Mouse (Mus musculus): ENCODE measurements around the gene Nav2. TPM values are rescaled to one million over a fixed set of nuclear protein-coding genes. Genes with fewer than 3 reads are reported as not detected.
A peak's percentile ranks its signal among the peaks of the same experiment; 100 is the strongest.

Nav2 gene
- polyA plus RNA-seq, 1 experiment from 2014 or later = 22.2 TPM

DNA sequence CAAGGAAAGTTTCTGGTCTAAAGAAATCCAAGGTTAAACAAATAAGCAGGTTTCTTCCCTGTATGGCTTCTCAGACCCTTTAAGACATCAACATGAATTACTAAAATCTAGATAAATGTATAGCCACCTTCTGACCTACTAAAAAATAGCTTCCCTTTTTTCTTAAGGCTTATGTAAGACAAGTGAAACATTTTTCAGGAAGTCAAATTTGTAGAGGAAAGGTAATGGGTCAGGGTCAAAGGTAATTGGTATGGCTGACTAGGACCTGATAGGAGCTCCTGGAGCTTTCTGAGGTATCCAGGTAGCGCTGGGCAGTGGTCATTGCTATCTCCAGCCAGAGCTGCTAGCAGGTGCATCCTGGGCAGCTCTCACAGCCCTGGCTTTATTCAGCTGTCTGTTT is 162.1 kb downstream of the Nav2 start:
- WGBS = 50% methylated on average over 1 of the region's 1 CpGs
- no peaks in the 10 kb centered on the region for H3K36me3 ChIP-seq
- no peak for ATAC-seq
- no peaks in the 10 kb centered on the region for H3K27me3 ChIP-seq
- no peaks in the 10 kb centered on the region for H3K9me3 ChIP-seq
- no peak overlapping the region for H3K4me2 ChIP-seq (replicated peaks)
- H3K27ac ChIP-seq = peak overlapping the region; percentile 82
- H3K4me1 ChIP-seq (replicated peaks) = peaks cover 89% of the 10 kb centered on the region
- H3K4me3 ChIP-seq (replicated peaks) = no peak overlapping the region
- no peak overlapping the region for H3K9ac ChIP-seq (replicated peaks)

DNA sequence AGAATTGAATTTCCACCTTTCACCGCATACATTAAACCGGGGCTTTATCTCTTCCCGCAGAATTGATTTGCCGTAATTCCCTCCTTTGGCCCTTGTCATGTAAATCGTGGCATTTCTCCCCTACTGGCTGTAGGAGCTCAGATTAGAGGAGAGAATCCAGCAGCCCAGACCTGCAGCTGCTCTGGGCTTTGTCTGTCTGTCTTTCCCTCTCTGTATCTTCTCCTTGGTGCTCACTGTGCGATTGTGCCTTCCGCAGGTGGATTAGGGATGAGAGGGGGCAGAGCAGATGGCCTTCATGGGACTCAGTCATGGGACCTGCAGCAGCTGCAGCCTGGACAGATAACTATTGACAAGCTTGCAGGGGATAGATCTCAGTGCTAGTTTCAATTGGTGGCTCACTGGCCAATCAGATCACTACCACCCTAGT is 162.6 kb downstream of the Nav2 start:
- no peak overlapping the region for H3K4me3 ChIP-seq (replicated peaks)
- peaks cover 89% of the 10 kb centered on the region for H3K4me1 ChIP-seq (replicated peaks)
- H3K27me3 ChIP-seq = no peaks in the 10 kb centered on the region
- no peak overlapping the region for H3K9ac ChIP-seq (replicated peaks)
- no peaks in the 10 kb centered on the region for H3K36me3 ChIP-seq
- peak; percentile 69 for ATAC-seq
- H3K9me3 ChIP-seq = no peaks in the 10 kb centered on the region
- WGBS = 4% methylated on average over 7 of the region's 7 CpGs
- H3K27ac ChIP-seq = peak overlapping the region; percentile 82
- H3K4me2 ChIP-seq (replicated peaks) = no peak overlapping the region

DNA sequence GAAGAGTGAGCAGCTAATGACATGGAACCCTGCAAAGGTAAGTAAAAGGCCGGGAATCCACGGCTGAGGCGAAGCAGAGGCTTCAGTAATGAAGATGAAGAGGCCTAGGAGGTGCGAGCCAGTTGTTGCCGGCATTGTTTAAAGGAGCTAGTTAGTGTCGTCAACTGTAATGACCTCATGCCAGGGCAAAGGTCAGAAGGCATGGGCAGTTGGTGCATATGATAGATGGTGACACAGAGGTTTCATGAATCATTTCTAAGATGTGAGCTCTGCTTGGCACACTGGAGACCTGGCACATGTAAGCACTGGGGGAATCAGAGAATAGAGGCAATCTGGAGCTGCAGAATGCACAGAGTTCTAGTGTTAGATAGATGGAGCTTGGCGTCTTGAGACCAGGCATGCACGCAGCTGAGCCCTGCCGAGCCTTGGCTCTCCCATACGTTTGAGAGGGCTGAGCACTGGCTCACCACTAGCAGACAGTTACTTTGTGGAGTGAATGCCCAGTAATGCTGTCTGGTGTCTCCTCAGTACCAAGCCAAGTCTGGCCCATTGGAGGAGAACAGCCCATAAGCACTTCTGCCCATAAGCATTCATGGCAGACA is 166.9 kb downstream of the Nav2 start:
- Histone ChIP-seq H3K36me3 (no peaks in the 10 kb centered on the region), H3K27ac (peak overlapping the region; percentile 42; the same call in 1 of the 2 replicates), H3K4me3 (replicated peaks) (no peak overlapping the region), H3K27me3 (no peaks in the 10 kb centered on the region), H3K4me1 (replicated peaks) (peaks cover 81% of the 10 kb centered on the region), H3K4me2 (replicated peaks) (no peak overlapping the region), H3K9me3 (no peaks in the 10 kb centered on the region), H3K9ac (replicated peaks) (no peak overlapping the region)
- ATAC-seq = no peak
- whole genome bisulfite sequencing = 65% methylated on average over 10 of the region's 10 CpGs

DNA sequence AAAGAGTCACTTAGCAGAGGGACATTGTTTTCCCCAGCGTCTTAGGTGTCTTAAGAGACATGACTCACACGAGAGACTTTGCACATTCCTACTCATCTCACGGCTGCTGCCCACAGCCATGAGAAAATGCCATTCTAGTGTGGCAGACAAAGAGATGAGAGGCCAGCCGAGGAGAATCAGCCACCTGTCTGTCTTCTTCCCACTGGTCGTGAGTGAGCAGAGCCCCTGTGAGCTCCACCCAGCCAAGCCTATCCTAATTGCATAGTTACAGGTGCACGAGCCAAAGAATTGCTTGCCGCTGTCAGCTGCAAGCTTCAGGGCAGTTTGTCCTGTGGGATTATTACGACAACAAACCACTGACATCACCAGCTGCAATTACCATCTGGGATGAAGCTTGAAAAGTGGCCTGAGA is 167.8 kb downstream of the Nav2 start:
- WGBS = 26% methylated on average over 8 of the region's 8 CpGs
- Histone ChIP-seq H3K4me2 (replicated peaks) (no peak overlapping the region; the same call in 1 of the 2 replicates), H3K9me3 (no peaks in the 10 kb centered on the region), H3K27ac (peak overlapping the region; percentile 42), H3K27me3 (no peaks in the 10 kb centered on the region), H3K36me3 (no peaks in the 10 kb centered on the region), H3K9ac (replicated peaks) (no peak overlapping the region), H3K4me1 (replicated peaks) (peaks cover 74% of the 10 kb centered on the region), H3K4me3 (replicated peaks) (no peak overlapping the region)
- ATAC-seq = no peak

DNA sequence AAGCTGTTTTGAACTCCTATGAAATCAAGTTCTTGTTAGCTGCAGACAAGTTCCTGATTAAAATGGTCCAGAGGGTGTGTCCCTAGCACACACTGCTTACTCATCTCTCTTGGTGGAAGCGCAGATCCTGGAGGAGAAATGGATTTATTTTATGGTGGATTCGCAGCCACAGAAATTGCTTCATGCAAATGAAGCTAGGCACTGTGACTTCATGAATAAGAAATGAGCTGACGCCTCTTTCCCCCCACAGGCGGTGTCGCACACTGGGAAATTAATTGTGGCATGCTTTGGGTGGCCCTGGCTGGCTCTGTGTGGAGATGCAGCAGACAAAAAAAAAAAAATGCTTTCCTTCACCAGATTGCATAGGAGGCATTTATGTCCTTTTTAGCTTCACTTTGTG is 170.4 kb downstream of the Nav2 start:
- no peak for ATAC-seq
- Histone ChIP-seq H3K9me3 (no peaks in the 10 kb centered on the region), H3K27me3 (no peaks in the 10 kb centered on the region), H3K27ac (peak overlapping the region; percentile 57; the same call in 1 of the 2 replicates), H3K4me2 (replicated peaks) (no peak overlapping the region), H3K4me3 (replicated peaks) (no peak overlapping the region), H3K4me1 (replicated peaks) (peaks cover 76% of the 10 kb centered on the region), H3K36me3 (no peaks in the 10 kb centered on the region), H3K9ac (replicated peaks) (no peak overlapping the region)
- WGBS = 22% methylated on average over 5 of the region's 5 CpGs

DNA sequence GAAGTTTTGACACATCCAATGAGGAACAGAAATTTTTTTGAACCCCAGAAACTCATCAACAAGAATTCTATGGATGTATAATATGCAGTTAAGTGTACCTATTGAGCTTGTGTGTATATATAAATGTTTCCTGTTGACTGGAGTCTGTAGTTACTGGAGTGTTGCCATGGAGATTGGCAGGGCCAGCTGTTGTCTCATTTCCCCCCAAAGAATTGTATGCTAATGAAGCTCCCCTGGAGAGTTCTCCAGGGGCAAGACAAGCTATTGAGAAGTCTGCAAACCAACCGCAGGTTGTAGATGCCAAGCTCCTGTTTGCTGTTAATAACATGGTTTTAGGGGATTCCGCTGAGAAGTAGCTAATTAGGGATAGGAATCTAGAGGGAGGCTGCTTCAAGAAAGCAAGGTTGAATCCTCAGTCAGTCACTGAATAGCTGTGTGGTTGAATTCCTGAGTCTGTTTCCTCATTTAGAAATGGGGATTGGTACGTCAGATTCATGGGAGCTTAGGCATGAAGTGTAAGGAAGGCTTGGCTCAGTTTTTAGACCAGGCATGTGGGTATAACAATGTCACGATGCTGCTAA is 174.2 kb downstream of the Nav2 start:
- H3K9ac ChIP-seq (replicated peaks) = no peak overlapping the region
- H3K27me3 ChIP-seq = no peaks in the 10 kb centered on the region
- no peaks in the 10 kb centered on the region for H3K36me3 ChIP-seq
- 36% methylated on average over 4 of the region's 4 CpGs for WGBS
- H3K4me3 ChIP-seq (replicated peaks) = no peak overlapping the region
- ATAC-seq = no peak
- H3K4me2 ChIP-seq (replicated peaks) = no peak overlapping the region
- H3K27ac ChIP-seq = peak overlapping the region; percentile 45; the same call in 1 of the 2 replicates
- peaks cover 73% of the 10 kb centered on the region for H3K4me1 ChIP-seq (replicated peaks)
- H3K9me3 ChIP-seq = no peaks in the 10 kb centered on the region

DNA sequence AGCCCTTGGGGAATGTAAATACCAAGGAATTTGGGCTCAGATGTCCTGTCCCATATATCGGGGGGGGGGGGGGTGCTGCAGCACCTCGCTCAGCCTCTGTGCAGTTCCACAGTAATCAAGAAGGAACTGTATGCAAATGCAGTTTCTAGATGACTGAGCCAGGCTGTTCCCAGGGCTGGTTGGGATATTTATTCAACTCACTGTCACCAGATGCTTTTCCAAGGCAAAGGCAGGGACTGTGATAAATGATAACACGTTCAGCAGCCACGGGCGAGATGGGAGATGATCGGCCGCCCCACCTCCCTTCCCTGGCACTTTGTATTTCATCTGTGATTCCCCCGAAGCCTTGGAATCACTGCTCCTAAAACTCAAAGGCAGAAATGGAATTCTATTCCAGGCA is 176.3 kb downstream of the Nav2 start:
- Histone ChIP-seq H3K9me3 (no peaks in the 10 kb centered on the region), H3K4me3 (replicated peaks) (no peak overlapping the region), H3K27me3 (0 out of 2 replicates have a peak, but pooled peaks cover 6% of the 10 kb centered on the region), H3K36me3 (no peaks in the 10 kb centered on the region), H3K4me2 (replicated peaks) (no peak overlapping the region), H3K9ac (replicated peaks) (no peak overlapping the region), H3K4me1 (replicated peaks) (peaks cover 63% of the 10 kb centered on the region), H3K27ac (peak overlapping the region; percentile 61)
- WGBS = 28% methylated on average over 8 of the region's 8 CpGs
- ATAC-seq = peak; percentile 18; the same call in 1 of the 2 replicates

DNA sequence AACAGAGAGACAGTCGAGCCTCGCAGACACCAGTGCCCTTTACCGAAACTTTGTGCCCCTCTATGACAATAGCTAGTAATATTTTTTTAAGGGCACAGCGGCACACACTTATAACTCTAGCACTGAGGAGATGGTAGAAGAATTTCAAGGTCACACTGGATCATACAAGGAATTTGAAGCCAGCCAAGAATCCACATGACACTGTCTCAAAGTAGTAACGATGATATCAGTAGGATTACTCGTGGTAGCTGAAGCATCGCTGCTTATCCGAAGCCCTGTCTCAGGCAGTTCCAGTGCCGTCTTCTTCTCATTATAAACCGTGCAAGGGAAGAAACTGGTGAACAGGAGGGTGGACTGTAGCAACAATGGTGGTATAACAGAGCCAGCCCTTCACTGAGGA is 177.2 kb downstream of the Nav2 start:
- peak overlapping the region; percentile 61 for H3K27ac ChIP-seq
- no peak overlapping the region for H3K9ac ChIP-seq (replicated peaks)
- ATAC-seq = no peak
- H3K4me3 ChIP-seq (replicated peaks) = no peak overlapping the region
- peaks cover 73% of the 10 kb centered on the region for H3K4me1 ChIP-seq (replicated peaks)
- no peak overlapping the region for H3K4me2 ChIP-seq (replicated peaks)
- no peaks in the 10 kb centered on the region for H3K36me3 ChIP-seq
- no peaks in the 10 kb centered on the region for H3K9me3 ChIP-seq
- 81% methylated on average over 10 of the region's 10 CpGs for WGBS
- peaks cover 11% of the 10 kb centered on the region; the same call in 1 of the 2 replicates for H3K27me3 ChIP-seq

DNA sequence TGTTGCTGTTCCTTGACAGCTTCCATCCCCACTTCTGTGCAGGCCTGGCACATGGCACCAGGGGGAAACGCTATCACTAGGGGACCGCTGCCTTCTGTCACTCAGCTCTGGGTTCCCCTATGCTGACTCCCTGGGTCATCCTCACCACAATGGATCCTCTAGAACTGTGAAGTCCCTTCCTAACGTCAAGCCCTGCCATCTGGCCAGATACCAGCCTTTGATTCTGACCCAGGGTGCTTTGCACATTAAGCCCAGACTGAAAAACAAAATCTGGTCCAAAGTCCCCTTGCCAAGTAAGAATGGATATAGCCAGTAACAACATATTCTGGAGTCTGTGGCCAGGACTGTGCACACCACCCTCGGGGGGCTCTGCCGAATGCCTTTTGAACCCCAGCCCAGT is 178.6 kb downstream of the Nav2 start:
- peaks cover 84% of the 10 kb centered on the region for H3K4me1 ChIP-seq (replicated peaks)
- H3K9me3 ChIP-seq = no peaks in the 10 kb centered on the region
- H3K27ac ChIP-seq = no peak overlapping the region
- H3K4me3 ChIP-seq (replicated peaks) = no peak overlapping the region
- peaks cover 15% of the 10 kb centered on the region; the same call in 1 of the 2 replicates for H3K27me3 ChIP-seq
- no peaks in the 10 kb centered on the region for H3K36me3 ChIP-seq
- WGBS = 79% methylated on average over 5 of the region's 5 CpGs
- H3K4me2 ChIP-seq (replicated peaks) = no peak overlapping the region
- no peak overlapping the region for H3K9ac ChIP-seq (replicated peaks)
- ATAC-seq = no peak

DNA sequence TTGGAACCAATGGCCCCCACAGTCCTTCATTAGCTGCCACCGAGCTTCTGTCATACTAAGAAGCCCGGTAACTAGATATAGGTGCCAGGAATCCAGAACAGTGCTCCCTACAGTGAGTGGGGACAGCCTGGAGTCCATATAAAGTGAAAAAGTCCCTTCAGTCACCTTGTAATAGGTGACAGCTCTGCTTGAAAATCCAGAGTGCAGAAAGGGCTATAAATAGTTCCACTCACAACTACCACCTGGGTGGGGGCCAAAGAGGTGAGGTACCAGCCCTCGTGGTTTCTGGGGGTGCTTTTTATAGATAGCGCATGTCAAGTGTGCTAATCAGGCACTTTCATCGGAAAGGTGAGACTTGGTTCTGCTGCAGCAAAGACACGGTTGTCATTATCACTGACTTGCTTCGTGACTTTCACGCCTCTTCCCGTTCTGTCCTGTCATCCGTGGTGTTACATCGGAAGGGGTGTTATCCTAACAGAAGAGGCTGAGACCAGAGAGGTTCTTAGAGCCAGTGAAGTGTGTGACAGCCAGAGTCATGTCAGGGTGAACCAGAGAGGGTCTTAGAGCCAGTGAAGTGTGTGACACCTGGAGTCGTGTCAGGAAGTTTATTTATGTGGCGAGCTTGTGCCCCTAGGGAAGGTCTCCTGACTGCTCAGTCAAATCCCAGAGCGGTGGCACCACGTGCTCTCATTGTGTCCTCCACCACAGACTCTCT is 179.8 kb downstream of the Nav2 start:
- Histone ChIP-seq H3K4me1 (replicated peaks) (peaks cover 78% of the 10 kb centered on the region), H3K36me3 (no peaks in the 10 kb centered on the region), H3K27me3 (peaks cover 15% of the 10 kb centered on the region; the same call in 1 of the 2 replicates), H3K9me3 (no peaks in the 10 kb centered on the region), H3K27ac (no peak overlapping the region), H3K4me2 (replicated peaks) (no peak overlapping the region), H3K9ac (replicated peaks) (no peak overlapping the region), H3K4me3 (replicated peaks) (no peak overlapping the region)
- 68% methylated on average over 15 of the region's 15 CpGs for WGBS
- no peak for ATAC-seq

DNA sequence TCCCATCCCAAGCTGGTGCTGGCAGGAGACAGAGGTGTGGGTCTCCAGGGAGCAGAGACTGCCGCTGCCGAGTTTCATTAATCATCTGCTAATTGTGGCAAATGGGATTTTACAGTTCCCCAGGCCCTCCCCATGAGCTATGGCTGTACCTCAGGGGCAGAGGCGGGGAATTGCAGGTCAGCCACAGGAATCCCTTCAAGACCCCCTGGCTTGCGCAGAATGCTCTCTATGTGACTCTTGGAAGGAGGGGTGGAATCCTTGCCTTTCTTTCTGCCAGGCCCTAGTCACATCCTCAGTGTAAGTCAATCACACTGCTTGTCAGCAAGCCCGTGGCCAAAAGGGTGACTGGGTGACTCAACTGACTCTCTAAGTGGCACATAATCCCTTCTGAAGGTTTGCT is 182.9 kb downstream of the Nav2 start:
- Histone ChIP-seq H3K4me2 (replicated peaks) (no peak overlapping the region), H3K36me3 (no peaks in the 10 kb centered on the region), H3K27me3 (peaks cover 15% of the 10 kb centered on the region; the same call in 1 of the 2 replicates), H3K27ac (no peak overlapping the region), H3K9ac (replicated peaks) (no peak overlapping the region), H3K4me3 (replicated peaks) (no peak overlapping the region), H3K4me1 (replicated peaks) (peaks cover 48% of the 10 kb centered on the region), H3K9me3 (no peaks in the 10 kb centered on the region)
- 54% methylated on average over 5 of the region's 5 CpGs for WGBS
- ATAC-seq = no peak

DNA sequence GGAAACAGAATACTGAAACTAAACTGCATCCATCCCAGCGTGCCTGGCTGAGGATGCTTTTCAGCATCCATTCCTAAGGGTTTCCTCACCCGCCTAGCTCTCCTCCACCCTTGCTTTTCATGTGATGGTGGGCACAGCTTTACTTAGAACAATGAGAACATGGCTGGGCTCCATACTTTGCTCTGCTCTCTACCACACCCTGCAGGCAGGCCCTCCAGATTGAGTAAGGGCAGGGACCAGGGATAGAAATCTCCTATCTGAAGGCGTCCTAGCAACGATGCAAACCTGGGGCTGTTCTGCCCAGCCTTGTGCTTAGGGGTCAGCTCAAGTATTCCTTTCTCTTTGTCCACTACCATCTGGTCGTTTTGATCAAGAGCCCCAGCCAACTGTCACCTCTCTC is 183.4 kb downstream of the Nav2 start:
- H3K27me3 ChIP-seq = peaks cover 15% of the 10 kb centered on the region; the same call in 1 of the 2 replicates
- WGBS = 56% methylated on average over 5 of the region's 5 CpGs
- no peak overlapping the region for H3K9ac ChIP-seq (replicated peaks)
- H3K27ac ChIP-seq = peak overlapping the region; percentile 32; the same call in 1 of the 2 replicates
- H3K9me3 ChIP-seq = no peaks in the 10 kb centered on the region
- H3K4me3 ChIP-seq (replicated peaks) = no peak overlapping the region
- H3K4me1 ChIP-seq (replicated peaks) = peaks cover 46% of the 10 kb centered on the region
- no peaks in the 10 kb centered on the region for H3K36me3 ChIP-seq
- H3K4me2 ChIP-seq (replicated peaks) = no peak overlapping the region
- ATAC-seq = no peak

Measured in midbrain, embryonic 13.5 days (tissue).